Comparison of ENCODE assay signal across 9 mouse cellular contexts in the genomic region with DNA sequence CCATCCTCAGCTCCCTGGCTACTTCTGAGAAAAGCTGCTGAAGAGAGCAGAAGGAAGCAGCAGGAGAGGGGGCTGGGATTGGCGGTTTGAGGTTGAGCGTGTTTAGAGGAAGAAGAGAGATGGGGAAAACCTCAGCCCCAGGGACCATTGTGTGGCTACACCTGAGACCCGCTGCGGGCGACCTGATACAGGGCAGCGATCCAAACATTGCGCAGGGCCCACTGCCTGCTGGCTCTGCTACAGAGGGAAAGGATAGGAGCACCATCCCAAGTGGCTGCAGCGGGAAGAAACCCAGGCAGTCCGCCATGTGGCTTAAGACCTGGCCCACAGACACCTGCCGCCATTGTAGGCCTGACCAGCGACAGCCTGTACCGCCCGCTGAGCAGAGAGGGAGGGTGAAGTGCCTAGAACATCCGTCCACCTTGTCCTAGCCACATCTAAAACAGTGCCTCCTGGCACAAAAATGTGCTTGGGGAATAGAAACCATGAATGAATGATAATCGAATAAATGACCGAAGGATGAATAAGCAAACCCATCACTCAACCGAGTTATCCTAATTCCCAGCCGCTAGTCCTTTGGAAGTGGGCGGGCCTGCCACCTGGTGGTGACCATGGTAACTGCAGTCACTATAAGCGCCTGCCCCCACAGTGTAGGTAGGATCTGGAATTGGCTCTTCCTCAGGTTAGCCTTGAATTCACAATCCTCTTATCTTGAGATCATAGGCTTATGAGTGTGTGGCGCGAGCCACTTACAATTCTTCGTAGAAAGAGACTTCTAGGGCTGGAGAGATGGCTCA. TPM values are rescaled to one million over a fixed set of nuclear protein-coding genes. Genes with fewer than 3 reads are reported as not detected.
DNase-seq lines count a peak whose midpoint lies in the region; ATAC-seq and TF ChIP-seq lines count a peak whose summit lies in the region.
"Had no signal": no experiment of that assay in that cellular context is flagged by ENCODE, and none has a peak within 500 bp of the region (broad histone marks: within the 10 kb centered on the region; RNA-seq: fewer than 3 reads in every experiment).

No protein-coding gene starts in this region.

- no peak overlapping the region for H3K27ac ChIP-seq in intestine, postnatal 0 days (ENCODE audit: low read depth, low read length)
- no peak overlapping the region for H3K27ac ChIP-seq in midbrain, postnatal 0 days (ENCODE audit: low read depth, low read length)
- no peak overlapping the region for H3K27ac ChIP-seq in stomach, embryonic 14.5 days (ENCODE audit: low read length)
- H3K27ac ChIP-seq: embryonic facial prominence, embryonic 12.5 days had no signal

- TF ChIP-seq CTCF in intestine, postnatal 0 days (IDR thresholded peaks at IDR 0.05; ENCODE audit: low read depth), result peak; percentile 99
- TF ChIP-seq CTCF in midbrain, postnatal 0 days (IDR thresholded peaks at IDR 0.05), result peak; percentile 98

- H3K4me1 ChIP-seq in intestine, postnatal 0 days (replicated peaks; ENCODE audit: control insufficient read depth, insufficient read depth, low read length), result no peaks in the 10 kb centered on the region
- no peaks in the 10 kb centered on the region for H3K4me1 ChIP-seq in midbrain, postnatal 0 days (ENCODE audit: insufficient read depth, low read length)
- peaks cover 14% of the 10 kb centered on the region; the same call in 1 of the 2 replicates for H3K4me1 ChIP-seq in stomach, embryonic 14.5 days (ENCODE audit: control insufficient read depth, insufficient read depth, low read length)

- intact Hi-C loops in left cerebral cortex, postnatal 36 days (cut with DNase I), result loop anchor here (2.0 to 10.0 kb wide), 3 partner anchors 30 to 132 kb away; a partner anchor contains a TSS

- no peak overlapping the region for H3K4me2 ChIP-seq in intestine, postnatal 0 days (replicated peaks; ENCODE audit: low read depth)
- H3K4me2 ChIP-seq in midbrain, postnatal 0 days (ENCODE audit: low read depth, low read length, poor library complexity, severe bottlenecking), result no peak overlapping the region
- H3K4me2 ChIP-seq in stomach, embryonic 14.5 days (replicated peaks; ENCODE audit: low read depth, low read length), result no peak overlapping the region

- peak; percentile 51 for DNase-seq in 416B (ENCODE audit: low read depth)
- peak; percentile 87 to 88 for DNase-seq in adrenal gland, adult 18-20 months (ENCODE audit: low spot score in 2 of 2)
- DNase-seq in embryo, embryonic 11 days, result peak; percentile 79
- DNase-seq in gastrocnemius, postnatal 4 days (ENCODE audit: low spot score in 2 of 2), result peak; percentile 58 to 73
- DNase-seq in left cerebral cortex, postnatal 36 days (ENCODE audit: low spot score in 2 of 2), result peak; percentile 60 to 77
- peak; percentile 91 for DNase-seq in midbrain, postnatal 0 days (ENCODE audit: low spot score)

- H3K4me3 ChIP-seq in intestine, postnatal 0 days (ENCODE audit: low read depth, low read length), result no peak overlapping the region
- H3K4me3 ChIP-seq in midbrain, postnatal 0 days (ENCODE audit: low read depth, low read length), result no peak overlapping the region
- H3K4me3 ChIP-seq in stomach, embryonic 14.5 days (ENCODE audit: low read depth, low read length), result no peak overlapping the region
- H3K4me3 ChIP-seq: embryonic facial prominence, embryonic 12.5 days had no signal

- peaks cover 13% of the 10 kb centered on the region; the same call in 1 of the 2 replicates for H3K27me3 ChIP-seq in intestine, postnatal 0 days (replicated peaks; ENCODE audit: control insufficient read depth, insufficient read depth, low read length)
- no peaks in the 10 kb centered on the region for H3K27me3 ChIP-seq in midbrain, postnatal 0 days (ENCODE audit: insufficient read depth, low read length)
- no peaks in the 10 kb centered on the region for H3K27me3 ChIP-seq in stomach, embryonic 14.5 days (ENCODE audit: control insufficient read depth, insufficient read depth, low read length)

- 0 out of 2 replicates have a peak, but pooled peaks cover 3% of the 10 kb centered on the region for H3K9me3 ChIP-seq in intestine, postnatal 0 days (ENCODE audit: control insufficient read depth)
- no peaks in the 10 kb centered on the region for H3K9me3 ChIP-seq in midbrain, postnatal 0 days (ENCODE audit: low read length)
- H3K9me3 ChIP-seq in stomach, embryonic 14.5 days (ENCODE audit: control insufficient read depth, low read depth, low read length), result no peaks in the 10 kb centered on the region
- H3K9me3 ChIP-seq: embryonic facial prominence, embryonic 12.5 days had no signal

- 41% methylated on average over 23 of the region's 23 CpGs for WGBS in intestine, postnatal 0 days
- WGBS in midbrain, postnatal 0 days, result 30% methylated on average over 23 of the region's 23 CpGs
- WGBS in stomach, embryonic 14.5 days, result 35% methylated on average over 23 of the region's 23 CpGs

- H3K9ac ChIP-seq in intestine, postnatal 0 days (ENCODE audit: low read depth, low read length), result no peak overlapping the region
- no peak overlapping the region for H3K9ac ChIP-seq in midbrain, postnatal 0 days (replicated peaks; ENCODE audit: low read length, poor library complexity, severe bottlenecking)
- no peak overlapping the region for H3K9ac ChIP-seq in stomach, embryonic 14.5 days (replicated peaks; ENCODE audit: low read depth, low read length)
- H3K9ac ChIP-seq: embryonic facial prominence, embryonic 12.5 days had no signal

- ATAC-seq in intestine, postnatal 0 days, result peak; percentile 38; the same call in 1 of the 2 replicates
- peak; percentile 79 for ATAC-seq in midbrain, postnatal 0 days (ENCODE audit: low FRiP score)
- peak; percentile 24; the same call in 1 of the 2 replicates for ATAC-seq in stomach, embryonic 14.5 days (ENCODE audit: insufficient number of reproducible peaks, insufficient read depth, low FRiP score, low read depth)

- no peaks in the 10 kb centered on the region for H3K36me3 ChIP-seq in intestine, postnatal 0 days (ENCODE audit: control insufficient read depth, insufficient read depth)
- H3K36me3 ChIP-seq in midbrain, postnatal 0 days (ENCODE audit: insufficient read depth, low read length), result no peaks in the 10 kb centered on the region
- H3K36me3 ChIP-seq in stomach, embryonic 14.5 days (ENCODE audit: control insufficient read depth, insufficient read depth, low read length), result no peaks in the 10 kb centered on the region
- H3K36me3 ChIP-seq: embryonic facial prominence, embryonic 12.5 days had no signal

RNA-seq across cellular contexts. Expression of a gene that starts 13.3 kb away (rescaled TPM):
- total RNA-seq in adrenal gland, adult 18-20 months (2021), result not detected
- total RNA-seq in gastrocnemius, postnatal 4 days (2021), result under 1 TPM; 0.34 to 0.60 TPM
- polyA plus RNA-seq in intestine, postnatal 0 days (2015; fragmentation: Nextera tagmentation; extraction: Ambion mirVana), result 0.30 and 0.44 TPM in 2 replicates
- total RNA-seq in left cerebral cortex, postnatal 36 days (2021), result not detected
- 0.33 TPM in 1 of 2 replicates, not detected in the other for total RNA-seq in midbrain, postnatal 0 days (2014; rRNA removed)
- polyA plus RNA-seq in midbrain, postnatal 0 days (2015; fragmentation: Nextera tagmentation; extraction: Ambion mirVana), result not detected in 2 replicates
- 3.1 and 4.5 TPM in 2 replicates for polyA plus RNA-seq in stomach, embryonic 14.5 days (2014; fragmentation: Nextera tagmentation; extraction: Ambion mirVana)

RNA-seq across cellular contexts. Expression of a gene that starts 30.0 kb away (rescaled TPM):
- total RNA-seq in adrenal gland, adult 18-20 months (2021), result 10 to 100 TPM; 33.9 to 44.6 TPM
- 1 to 10 TPM; 4.8 to 5.5 TPM for total RNA-seq in gastrocnemius, postnatal 4 days (2021)
- polyA plus RNA-seq in intestine, postnatal 0 days (2015; fragmentation: Nextera tagmentation; extraction: Ambion mirVana), result 51.3 and 57.9 TPM in 2 replicates
- 10 to 100 TPM; 15.2 to 16.2 TPM for total RNA-seq in left cerebral cortex, postnatal 36 days (2021)
- total RNA-seq in midbrain, postnatal 0 days (2014; rRNA removed), result 33.2 and 38.3 TPM in 2 replicates
- polyA plus RNA-seq in midbrain, postnatal 0 days (2015; fragmentation: Nextera tagmentation; extraction: Ambion mirVana), result 11.2 and 12.3 TPM in 2 replicates
- 21.5 and 23.3 TPM in 2 replicates for polyA plus RNA-seq in stomach, embryonic 14.5 days (2014; fragmentation: Nextera tagmentation; extraction: Ambion mirVana)

RNA-seq across cellular contexts. Expression of a gene that starts 39.4 kb away (rescaled TPM):
- total RNA-seq in adrenal gland, adult 18-20 months (2021), result not detected
- total RNA-seq in gastrocnemius, postnatal 4 days (2021), result not detected
- polyA plus RNA-seq in intestine, postnatal 0 days (2015; fragmentation: Nextera tagmentation; extraction: Ambion mirVana), result not detected in 2 replicates
- not detected for total RNA-seq in left cerebral cortex, postnatal 36 days (2021)
- total RNA-seq in midbrain, postnatal 0 days (2014; rRNA removed), result 0.60 TPM in 1 of 2 replicates, not detected in the other
- polyA plus RNA-seq in midbrain, postnatal 0 days (2015; fragmentation: Nextera tagmentation; extraction: Ambion mirVana), result 0.47 and 0.51 TPM in 2 replicates
- polyA plus RNA-seq in stomach, embryonic 14.5 days (2014; fragmentation: Nextera tagmentation; extraction: Ambion mirVana), result 0.46 and 0.52 TPM in 2 replicates

Comparison
In these comparisons a context has a peak if more than half of its experiments do, and no peak if none do; other contexts are left out.
1. ATAC-seq: peak in every context shown above with its lines; median percentile 79 in midbrain, postnatal 0 days; 38 in intestine, postnatal 0 days; 24 in stomach, embryonic 14.5 days.